Mouse (Mus musculus): ENCODE results near the gene Gps2. TPM values are rescaled to one million over a fixed set of nuclear protein-coding genes. Genes with fewer than 3 reads are reported as not detected.

The Gps2 gene
- polyA plus RNA-seq, 1 experiment = 92.8 TPM

- Histone ChIP-seq H3K4me3 (ENCODE audit: insufficient read depth, low read length) (no peak overlapping the region), H3K27ac (ENCODE audit: insufficient read depth, low read depth, low read length) (no peak overlapping the region), H3K4me1 (ENCODE audit: control insufficient read depth, insufficient read depth, low read length) (peaks cover 12% of the 10 kb centered on the region)
- TF ChIP-seq CTCF (IDR thresholded peaks at IDR 0.05; ENCODE audit: low read depth, low read length) (no peak), POLR2A (IDR thresholded peaks at IDR 0.05; ENCODE audit: borderline replicate concordance, low read depth, low read length) (no peak)
These were observed 18.6 kb downstream of the Gps2 start for GRCm38 (mm10) chr11:69932254-69932653.

GRCm38 (mm10) chr11:69933066-69933465 lies 19.4 kb downstream of the Gps2 start:
- Histone ChIP-seq H3K27ac (ENCODE audit: insufficient read depth, low read depth, low read length) (no peak overlapping the region), H3K4me1 (ENCODE audit: control insufficient read depth, insufficient read depth, low read length) (peaks cover 12% of the 10 kb centered on the region), H3K4me3 (ENCODE audit: insufficient read depth, low read length) (no peak overlapping the region)
- TF ChIP-seq POLR2A (IDR thresholded peaks at IDR 0.05; ENCODE audit: borderline replicate concordance, low read depth, low read length) = no peak
- TF ChIP-seq CTCF (IDR thresholded peaks at IDR 0.05; ENCODE audit: low read depth, low read length) = no peak

GRCm38 (mm10) chr11:69934169-69934568 lies 20.5 kb downstream of the Gps2 start:
- H3K4me3 ChIP-seq (ENCODE audit: insufficient read depth, low read length) = peak overlapping the region; percentile 23; the same call in 1 of the 2 replicates
- H3K4me1 ChIP-seq (ENCODE audit: control insufficient read depth, insufficient read depth, low read length) = peaks cover 12% of the 10 kb centered on the region
- no peak overlapping the region for H3K27ac ChIP-seq (ENCODE audit: insufficient read depth, low read depth, low read length)
- no peak for TF ChIP-seq POLR2A (IDR thresholded peaks at IDR 0.05; ENCODE audit: borderline replicate concordance, low read depth, low read length)
- peak; percentile 78 for TF ChIP-seq CTCF (IDR thresholded peaks at IDR 0.05; ENCODE audit: low read depth, low read length)

GRCm38 (mm10) chr11:69934681-69935080 lies 21.0 kb downstream of the Gps2 start:
- Histone ChIP-seq H3K4me3 (ENCODE audit: insufficient read depth, low read length) (no peak overlapping the region), H3K4me1 (ENCODE audit: control insufficient read depth, insufficient read depth, low read length) (peaks cover 12% of the 10 kb centered on the region), H3K27ac (ENCODE audit: insufficient read depth, low read depth, low read length) (no peak overlapping the region)
- TF ChIP-seq POLR2A (IDR thresholded peaks at IDR 0.05; ENCODE audit: borderline replicate concordance, low read depth, low read length) = no peak
- TF ChIP-seq CTCF (IDR thresholded peaks at IDR 0.05; ENCODE audit: low read depth, low read length) = no peak

- Histone ChIP-seq H3K27ac (ENCODE audit: insufficient read depth, low read depth, low read length) (no peak within 1 kb of the TSS), H3K4me1 (ENCODE audit: control insufficient read depth, insufficient read depth, low read length) (peaks cover 12% of the 10 kb centered on the region), H3K4me3 (ENCODE audit: insufficient read depth, low read length) (peak within 1 kb of the TSS; percentile 30)
- TF ChIP-seq CTCF (IDR thresholded peaks at IDR 0.05; ENCODE audit: low read depth, low read length) = no peak
- no peak for TF ChIP-seq POLR2A (IDR thresholded peaks at IDR 0.05; ENCODE audit: borderline replicate concordance, low read depth, low read length)
These were observed 21.6 kb downstream of the Gps2 start, which contains the start of gene Ybx2 for GRCm38 (mm10) chr11:69935137-69935879. Gene Ybx2, plus strand, starts transcription at chr11:69935796.

- TF ChIP-seq POLR2A (IDR thresholded peaks at IDR 0.05; ENCODE audit: borderline replicate concordance, low read depth, low read length) = no peak
- no peak for TF ChIP-seq CTCF (IDR thresholded peaks at IDR 0.05; ENCODE audit: low read depth, low read length)
- H3K27ac ChIP-seq (ENCODE audit: insufficient read depth, low read depth, low read length) = no peak overlapping the region
- peak overlapping the region; percentile 30; the same call in 1 of the 2 replicates for H3K4me3 ChIP-seq (ENCODE audit: insufficient read depth, low read length)
- H3K4me1 ChIP-seq (ENCODE audit: control insufficient read depth, insufficient read depth, low read length) = peaks cover 10% of the 10 kb centered on the region
These were observed 22.5 kb downstream of the Gps2 start for GRCm38 (mm10) chr11:69936156-69936555.

GRCm38 (mm10) chr11:69936714-69937347 lies 23.1 kb downstream of the Gps2 start:
- peaks cover 5% of the 10 kb centered on the region for H3K4me1 ChIP-seq (ENCODE audit: control insufficient read depth, insufficient read depth, low read length)
- TF ChIP-seq CTCF (IDR thresholded peaks at IDR 0.05; ENCODE audit: low read depth, low read length) (no peak), POLR2A (IDR thresholded peaks at IDR 0.05; ENCODE audit: borderline replicate concordance, low read depth, low read length) (no peak)
- no peak overlapping the region for H3K4me3 ChIP-seq (ENCODE audit: insufficient read depth, low read length)
- no peak overlapping the region for H3K27ac ChIP-seq (ENCODE audit: insufficient read depth, low read depth, low read length)

- no peaks in the 10 kb centered on the region for H3K4me1 ChIP-seq (ENCODE audit: control insufficient read depth, insufficient read depth, low read length)
- TF ChIP-seq CTCF (IDR thresholded peaks at IDR 0.05; ENCODE audit: low read depth, low read length) (no peak), POLR2A (IDR thresholded peaks at IDR 0.05; ENCODE audit: borderline replicate concordance, low read depth, low read length) (no peak)
- no peak overlapping the region for H3K27ac ChIP-seq (ENCODE audit: insufficient read depth, low read depth, low read length)
- no peak overlapping the region for H3K4me3 ChIP-seq (ENCODE audit: insufficient read depth, low read length)
These were observed 23.7 kb downstream of the Gps2 start for GRCm38 (mm10) chr11:69937385-69937784.

GRCm38 (mm10) chr11:69937834-69938233 lies 24.1 kb downstream of the Gps2 start:
- no peaks in the 10 kb centered on the region for H3K4me1 ChIP-seq (ENCODE audit: control insufficient read depth, insufficient read depth, low read length)
- no peak overlapping the region for H3K4me3 ChIP-seq (ENCODE audit: insufficient read depth, low read length)
- no peak overlapping the region for H3K27ac ChIP-seq (ENCODE audit: insufficient read depth, low read depth, low read length)
- TF ChIP-seq POLR2A (IDR thresholded peaks at IDR 0.05; ENCODE audit: borderline replicate concordance, low read depth, low read length) (no peak), CTCF (IDR thresholded peaks at IDR 0.05; ENCODE audit: low read depth, low read length) (no peak)

- no peak for TF ChIP-seq CTCF (IDR thresholded peaks at IDR 0.05; ENCODE audit: low read depth, low read length)
- no peak for TF ChIP-seq POLR2A (IDR thresholded peaks at IDR 0.05; ENCODE audit: borderline replicate concordance, low read depth, low read length)
- no peak overlapping the region for H3K4me3 ChIP-seq (ENCODE audit: insufficient read depth, low read length)
- no peak overlapping the region for H3K27ac ChIP-seq (ENCODE audit: insufficient read depth, low read depth, low read length)
- H3K4me1 ChIP-seq (ENCODE audit: control insufficient read depth, insufficient read depth, low read length) = no peaks in the 10 kb centered on the region
These were observed 24.8 kb downstream of the Gps2 start for GRCm38 (mm10) chr11:69938401-69938979.
